Mouse (Mus musculus) Muller cell, postnatal 12 days (primary cell): ENCODE data around the gene Rin2.

Experiments
- DNase-seq: peaks from one replicate; pipeline ENCODE4 v3.0.0-alpha.2; 2015; ENCODE audit errors: inconsistent ontology term

Rin2 gene

DNA sequence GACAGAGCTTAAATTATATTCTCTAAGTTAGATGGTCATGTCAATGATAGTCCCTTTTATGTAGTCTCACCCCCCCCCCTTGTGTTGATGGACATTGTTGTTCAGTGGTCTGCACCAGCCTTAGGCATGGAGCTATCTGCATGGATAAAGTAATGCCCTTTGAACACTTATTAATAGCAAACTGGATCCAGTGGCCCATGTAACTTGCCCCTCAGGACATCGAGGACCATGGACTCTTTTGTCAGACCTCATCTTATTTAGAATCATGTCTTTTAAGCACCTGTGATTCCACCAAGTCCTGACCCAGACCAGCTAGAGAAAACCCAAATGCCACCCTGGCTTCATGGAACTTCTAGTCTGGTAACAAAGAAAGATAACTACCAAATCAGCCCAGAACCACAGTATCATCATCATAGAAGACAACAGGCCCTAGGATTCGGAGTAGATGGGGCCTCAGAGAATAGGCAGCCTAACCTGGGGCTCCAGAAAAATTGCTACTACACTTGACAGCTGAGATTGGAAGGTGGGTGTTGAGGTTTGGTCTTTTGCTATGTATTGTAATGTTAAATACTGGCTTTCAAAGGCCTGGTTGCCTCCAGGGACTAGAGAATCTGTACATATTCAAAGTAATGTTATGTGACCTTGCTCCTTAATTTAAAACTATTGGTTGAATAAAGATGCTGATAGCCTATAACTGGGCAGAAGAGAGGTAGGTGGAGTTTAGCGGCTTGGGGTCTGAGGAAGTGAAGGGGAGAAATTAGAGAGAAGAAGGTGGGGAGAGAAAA is 113.7 kb downstream of the Rin2 start:
- DNase-seq, result no peak

DNA sequence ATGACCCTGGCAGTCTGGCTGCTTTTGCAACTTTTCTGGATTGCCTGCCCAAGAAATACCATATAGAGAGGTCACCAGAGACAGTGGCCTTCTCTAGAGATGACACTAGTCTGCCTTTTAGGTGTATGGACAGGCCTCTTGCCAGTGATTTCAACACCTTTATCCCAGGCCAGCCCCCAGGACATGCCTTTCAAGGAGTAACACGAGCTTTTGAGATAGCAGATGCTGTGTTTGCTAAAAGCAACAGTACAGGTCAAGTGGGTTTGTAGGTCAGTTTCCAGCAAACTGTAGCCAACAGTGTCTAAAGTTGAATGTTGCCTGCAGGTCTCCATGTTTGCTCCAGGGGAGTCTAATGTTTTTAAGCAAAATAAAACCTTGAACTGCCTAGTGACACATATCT is 118.7 kb downstream of the Rin2 start:
- no peak for DNase-seq

GRCm38 (mm10) chr2:145794318-145794954 is 119.4 kb downstream of the Rin2 start:
- DNase-seq, result peak; percentile 49

DNA sequence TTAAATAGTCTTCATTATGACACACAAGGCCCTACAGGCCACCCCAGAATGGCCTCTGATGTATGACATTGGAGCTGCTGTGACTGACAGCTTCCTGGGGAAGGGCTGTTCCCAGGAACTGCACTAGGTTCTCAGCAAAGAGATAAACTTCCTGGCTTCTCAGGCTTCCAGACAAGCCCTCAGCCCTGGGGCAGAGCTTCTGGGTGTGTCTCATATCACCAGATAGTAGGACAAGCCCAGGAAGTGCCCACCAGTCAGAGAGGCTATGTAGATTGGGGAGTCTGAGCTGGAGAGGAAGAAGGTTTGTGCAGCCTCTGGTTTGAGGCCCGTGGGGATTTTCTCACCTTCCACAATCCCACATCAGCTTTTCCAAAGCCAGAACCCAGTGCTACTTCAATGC is 122.8 kb downstream of the Rin2 start:
- DNase-seq, result no peak

GRCm38 (mm10) chr2:145798954-145799353 is 123.9 kb downstream of the Rin2 start:
- no peak for DNase-seq

DNA sequence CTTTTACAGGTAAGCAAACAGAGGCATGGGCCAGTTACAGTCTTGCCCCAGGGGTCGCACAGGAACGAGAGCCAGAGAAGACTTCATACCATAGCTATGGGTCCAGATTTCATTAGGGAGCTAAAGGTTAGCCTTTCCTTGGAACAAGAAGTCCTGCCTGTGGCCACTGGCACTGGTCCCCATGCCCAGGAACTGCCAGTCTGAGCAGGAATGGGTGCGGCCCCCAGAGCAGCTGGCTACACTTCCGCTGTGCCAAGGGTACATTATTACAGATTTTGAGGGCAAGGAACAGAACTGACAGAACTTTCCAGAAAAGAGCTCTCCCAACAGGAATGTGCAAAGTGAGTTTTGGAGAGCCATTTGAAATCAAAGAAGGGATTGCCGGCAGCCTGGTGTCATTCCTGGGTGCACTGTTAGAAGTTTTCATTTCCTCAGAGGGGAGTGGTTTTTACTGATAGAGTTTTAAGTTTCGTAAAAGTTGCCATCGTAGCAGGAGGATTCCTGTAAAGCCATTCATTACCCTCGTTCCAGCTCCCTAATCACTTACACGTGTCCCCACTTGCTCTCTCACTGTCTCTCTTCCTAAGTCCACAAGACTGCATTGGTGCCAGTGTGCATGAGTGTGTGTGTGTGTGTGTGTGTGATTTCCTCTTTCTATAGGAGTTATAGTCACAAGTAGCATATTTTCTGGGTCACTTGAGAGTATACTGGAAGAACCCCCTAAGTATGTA is 126.5 kb downstream of the Rin2 start:
- no peak for DNase-seq

- DNase-seq, result no peak
Measured at GRCm38 (mm10) chr2:145802626-145803025, 127.6 kb downstream of the Rin2 start.

GRCm38 (mm10) chr2:145803822-145804342 is 128.9 kb downstream of the Rin2 start:
- DNase-seq, result no peak

- DNase-seq, result no peak
Measured at GRCm38 (mm10) chr2:145804524-145804923, 129.5 kb downstream of the Rin2 start.

DNA sequence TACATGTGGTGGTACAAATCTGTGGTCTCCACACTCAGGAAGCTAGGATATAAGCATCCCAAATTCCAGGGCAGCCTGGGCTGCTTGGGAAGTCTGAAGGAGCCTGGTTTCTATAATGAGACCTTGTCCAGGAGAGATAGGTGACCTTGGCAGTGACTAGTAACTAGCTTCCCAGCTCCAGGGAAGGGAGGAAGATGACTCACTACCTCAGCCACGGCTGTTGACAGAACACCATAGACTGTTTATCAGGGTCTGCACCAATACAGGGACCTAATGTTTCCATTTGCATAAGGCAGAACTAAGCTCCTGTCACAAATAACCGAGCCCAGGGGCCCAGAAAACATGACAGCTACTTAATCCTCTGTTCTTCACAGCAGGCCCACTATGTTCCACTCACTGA is 132.3 kb downstream of the Rin2 start:
- no peak for DNase-seq

DNA sequence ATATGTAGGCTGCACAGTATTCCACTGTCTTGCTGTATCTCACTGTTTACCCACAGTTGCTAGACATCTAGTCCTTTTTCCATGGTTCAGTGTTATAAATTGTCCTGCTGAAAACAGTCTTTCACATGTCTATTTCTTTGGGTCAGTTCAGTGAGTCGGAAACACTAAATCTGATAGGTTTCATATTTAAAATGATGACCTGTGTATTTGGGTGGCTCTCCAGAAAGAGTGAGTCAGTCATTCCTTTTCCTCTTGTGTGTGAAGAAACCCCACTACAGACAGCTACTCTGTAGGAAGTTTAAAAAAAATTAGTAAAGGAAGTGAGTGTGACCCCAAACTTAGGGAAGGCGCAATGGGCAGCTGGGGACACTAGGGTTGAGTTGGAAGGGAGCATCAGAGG is 133.2 kb downstream of the Rin2 start:
- DNase-seq, result no peak

DNA sequence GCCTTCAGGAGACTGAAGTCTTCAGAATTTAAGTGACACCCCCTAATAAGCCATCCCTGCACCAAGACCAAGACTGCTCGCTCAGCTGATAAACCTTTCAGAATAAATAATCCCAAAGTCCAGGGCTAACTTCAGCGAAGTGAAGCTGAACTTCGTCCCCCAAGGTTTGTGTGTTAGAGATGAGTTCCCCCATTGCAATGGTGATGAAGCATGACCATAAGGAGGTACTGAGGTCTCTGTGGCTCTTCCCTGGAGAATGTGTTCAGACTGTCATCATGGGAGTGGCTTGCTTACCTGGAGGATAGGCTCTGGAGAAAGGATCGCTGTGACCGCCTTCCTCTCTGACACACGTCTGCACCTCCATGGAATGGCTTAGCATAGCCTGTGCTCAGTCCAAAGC is 133.7 kb downstream of the Rin2 start:
- no peak for DNase-seq

DNA sequence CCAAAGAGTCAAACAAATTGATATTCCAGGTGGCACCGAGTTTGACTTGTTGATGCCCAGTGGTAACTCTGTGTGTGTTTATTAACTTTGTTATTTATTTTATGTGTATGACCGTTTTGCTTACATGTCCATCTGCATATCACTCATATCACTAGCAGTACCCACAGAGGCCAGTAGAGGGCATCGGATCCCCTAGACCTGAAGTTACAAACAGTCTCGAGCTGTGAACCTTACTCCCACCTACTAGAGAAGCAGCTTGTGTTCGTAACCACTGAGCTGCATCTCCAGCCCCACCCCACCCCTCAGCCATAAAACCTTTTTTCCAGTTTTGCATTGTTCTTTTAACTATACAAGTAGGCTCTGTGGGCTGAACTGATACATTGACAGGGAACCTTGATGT is 135.7 kb downstream of the Rin2 start:
- DNase-seq, result no peak

GRCm38 (mm10) chr2:145812818-145813217 is 137.8 kb downstream of the Rin2 start:
- DNase-seq, result no peak

GRCm38 (mm10) chr2:145817195-145817594 is 142.2 kb downstream of the Rin2 start:
- no peak for DNase-seq

DNA sequence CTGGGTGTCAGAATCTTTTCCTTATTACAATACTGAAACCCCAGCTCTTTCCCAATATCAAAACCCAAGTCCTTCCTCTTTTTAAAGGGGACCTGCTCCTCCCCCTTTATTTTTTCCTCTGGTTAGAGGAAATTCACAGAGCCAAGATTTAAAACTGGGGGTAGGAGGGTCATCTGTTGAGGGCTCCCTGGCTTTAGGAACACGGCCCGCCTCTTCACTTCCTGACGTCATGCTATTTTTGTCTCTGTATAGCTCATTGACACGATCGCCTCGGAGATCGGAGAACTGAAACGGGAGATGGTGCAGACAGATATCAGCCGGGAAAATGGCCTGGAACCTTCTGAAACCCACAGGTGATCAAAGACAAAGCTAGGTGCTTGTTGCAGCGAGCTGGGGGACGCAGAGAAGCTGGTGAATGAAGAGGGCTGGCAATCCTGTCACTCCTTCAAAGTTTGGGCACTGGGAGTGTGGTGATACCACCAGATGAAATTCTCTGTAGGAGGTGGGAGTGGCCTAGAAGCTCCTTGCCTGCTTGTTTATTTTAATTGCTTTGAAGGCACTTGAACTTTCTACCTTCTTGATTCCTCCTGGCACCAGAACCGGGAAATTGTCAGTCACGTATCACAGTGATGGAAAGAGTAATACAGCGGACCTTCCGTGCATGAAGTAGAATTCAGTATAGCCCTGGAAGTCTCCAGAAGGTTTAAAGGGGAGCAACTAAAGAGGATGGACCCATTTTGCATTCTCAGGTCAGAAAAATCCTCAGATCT is 147.2 kb downstream of the Rin2 start:
- no peak for DNase-seq

DNA sequence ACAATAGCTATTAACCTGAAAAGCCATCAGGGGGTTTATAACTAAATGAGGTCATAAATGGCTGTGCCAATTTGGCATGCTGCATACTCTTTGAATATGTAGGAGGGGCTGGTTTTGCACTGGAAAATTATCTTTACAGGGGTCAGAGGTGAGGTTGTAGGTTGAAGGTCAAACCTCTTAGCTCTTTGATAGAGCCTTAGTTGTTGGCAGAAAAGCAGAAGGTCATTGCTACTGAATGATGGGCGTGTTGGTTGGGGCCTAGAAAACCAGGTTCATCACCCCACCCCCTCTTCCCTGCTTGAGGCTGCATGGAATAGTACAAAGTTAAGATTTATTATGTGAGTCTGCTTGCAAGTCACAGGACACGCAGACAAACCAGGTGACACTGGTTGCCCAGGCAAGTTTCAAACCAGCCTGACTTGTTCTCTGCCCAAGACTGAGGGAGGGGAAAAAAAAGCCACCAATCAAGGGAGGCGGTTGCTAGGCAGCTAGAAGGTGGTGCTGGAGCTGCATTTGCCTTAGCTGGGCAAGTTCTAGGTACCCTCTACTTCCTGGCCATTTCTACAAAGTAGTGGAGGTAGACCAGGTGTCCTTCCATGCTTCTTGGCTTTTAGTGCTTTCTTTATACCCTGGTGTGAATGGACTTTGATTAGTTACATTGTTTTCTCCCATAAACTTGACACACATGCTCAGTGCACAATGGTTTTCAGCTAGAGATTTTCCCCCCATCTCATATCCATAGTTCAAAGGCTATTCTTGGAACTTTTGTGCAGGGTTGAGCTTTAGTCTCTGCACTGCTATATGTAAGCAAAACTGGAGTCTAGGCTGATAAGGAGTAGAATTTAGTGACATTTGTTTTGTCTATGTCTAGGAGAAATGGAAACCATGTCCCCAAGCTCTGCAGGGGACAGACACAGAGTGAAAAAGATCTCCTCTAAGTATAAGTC is 148.0 kb downstream of the Rin2 start:
- no peak for DNase-seq

DNA sequence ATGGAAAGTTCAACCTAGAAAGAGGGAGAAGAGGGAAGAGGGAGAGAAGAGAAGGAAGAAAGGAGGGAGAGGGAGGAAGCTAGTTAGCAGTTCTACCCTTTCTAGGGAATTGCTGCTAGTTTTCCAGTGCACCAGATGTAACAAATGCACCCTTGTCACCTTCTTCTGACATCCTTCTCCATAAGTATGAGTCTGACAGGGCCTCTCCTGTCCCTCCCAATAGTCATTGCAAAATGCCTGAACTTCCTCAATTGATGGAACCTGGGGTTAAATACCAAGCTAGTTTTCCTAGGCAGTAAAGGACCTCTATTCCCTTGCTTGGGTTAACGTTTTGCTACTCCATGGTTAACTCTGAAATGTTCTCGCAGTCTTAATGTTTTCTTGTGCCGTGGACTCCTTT is 149.7 kb downstream of the Rin2 start:
- no peak for DNase-seq

DNA sequence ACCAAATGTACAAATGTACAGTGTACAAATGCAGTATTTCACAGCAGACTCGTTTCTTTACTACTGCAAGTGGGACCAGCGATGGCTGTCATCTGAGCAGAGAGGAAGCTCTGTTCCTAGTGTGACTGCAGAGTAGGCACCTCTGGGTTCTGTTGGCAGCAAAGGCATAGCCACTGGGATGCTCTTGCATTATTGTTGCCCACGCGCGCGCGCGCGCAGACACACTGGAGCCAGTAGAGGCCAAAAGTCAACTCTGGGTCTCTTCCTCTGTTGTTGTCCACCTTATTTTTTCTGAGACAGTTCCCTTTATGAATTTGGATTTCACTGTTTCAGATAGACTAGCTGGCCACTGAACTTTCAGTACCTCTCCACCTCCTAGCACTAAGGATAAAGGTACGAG is 150.2 kb downstream of the Rin2 start:
- DNase-seq, result no peak

DNA sequence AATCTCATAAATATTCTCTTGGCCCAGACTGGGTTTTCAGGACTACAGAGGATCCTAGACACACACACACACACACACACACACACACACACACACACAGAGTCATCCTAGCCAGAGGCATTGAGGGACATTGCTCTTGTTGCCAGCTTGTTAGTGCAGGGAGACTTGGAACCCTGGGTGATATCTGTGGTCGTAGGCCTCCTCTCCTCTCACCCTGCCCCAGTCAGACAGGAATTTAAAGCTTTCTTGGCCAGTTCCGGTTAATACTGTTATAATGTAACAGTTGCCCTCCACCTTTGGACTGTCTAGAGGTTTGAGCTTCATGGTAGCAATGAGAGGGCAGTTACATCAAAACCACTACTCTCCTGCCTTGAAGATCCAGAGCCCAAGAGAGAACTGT is 152.9 kb downstream of the Rin2 start:
- no peak for DNase-seq

DNA sequence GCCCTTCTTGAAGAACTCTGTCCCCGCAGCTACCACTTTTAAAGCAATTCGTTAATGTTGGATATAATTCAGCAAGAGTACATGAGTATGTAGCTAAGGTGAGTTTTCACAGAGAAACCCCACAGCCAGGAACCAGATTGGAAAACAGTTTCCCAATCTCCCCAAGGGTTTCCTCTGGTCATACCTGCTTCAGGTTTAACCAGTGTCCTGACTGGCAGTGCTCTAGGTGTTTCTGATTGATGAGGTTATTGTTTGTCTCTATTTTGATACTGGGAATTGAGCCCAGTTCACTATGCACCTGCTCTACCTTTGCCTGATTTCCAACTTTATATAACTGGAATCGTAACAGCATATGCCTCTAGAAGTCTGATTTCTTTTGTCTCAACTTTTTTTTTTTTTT is 153.6 kb downstream of the Rin2 start:
- DNase-seq, result no peak
